Mouse (Mus musculus) kidney, embryonic 16.5 days (tissue): ENCODE data around the gene Eps8. TPM values are rescaled to one million over a fixed set of nuclear protein-coding genes. Genes with fewer than 3 reads are reported as not detected.
A peak's percentile ranks its signal among the peaks of the same experiment; 100 is the strongest.

ENCODE experiments used
- ATAC-seq: fragments of 200-750 bp; cut with Nextera tagmentation; 2 replicates; pipeline ENCODE4 v1.8.0; 2017; ENCODE audit warnings: moderate TSS enrichment; ENCODE audit not compliant: low FRiP score, low TSS enrichment
- H3K27ac ChIP-seq: fragments of 300-500 bp; sonication (generic); 2 replicates; pipeline ENCODE4 v1.5.1; 2014; ENCODE audit warnings: low read length
- H3K27me3 ChIP-seq: fragments of 300-500 bp; sonication (generic); 2 replicates; pipeline ENCODE4 v1.6.1; 2014; ENCODE audit warnings: low read length, control low read depth, mixed read lengths; ENCODE audit not compliant: insufficient read depth
- H3K36me3 ChIP-seq: fragments of 300-500 bp; sonication (generic); 2 replicates; pipeline ENCODE4 v1.6.1; 2014; ENCODE audit warnings: low read length, control low read depth, mixed read lengths; ENCODE audit not compliant: insufficient read depth
- H3K4me1 ChIP-seq: fragments of 300-500 bp; sonication (generic); 2 replicates; pipeline ENCODE4 v1.6.1; 2014; ENCODE audit warnings: low read length, control low read depth, mixed read lengths; ENCODE audit not compliant: insufficient read depth
- H3K4me2 ChIP-seq: fragments of 300-500 bp; sonication (generic); replicated peaks from 2 replicates; pipeline ENCODE4 v1.6.1; 2014; ENCODE audit warnings: low read depth, low read length
- H3K4me3 ChIP-seq: fragments of 300-500 bp; sonication (generic); 2 replicates; pipeline ENCODE4 v1.5.1; 2014; ENCODE audit warnings: mild to moderate bottlenecking, low read length
- H3K9ac ChIP-seq: fragments of 300-500 bp; sonication (generic); replicated peaks from 2 replicates; pipeline ENCODE4 v1.6.1; 2014; ENCODE audit warnings: low read length
- H3K9me3 ChIP-seq: fragments of 300-500 bp; sonication (generic); 2 replicates; pipeline ENCODE4 v1.6.1; 2016; ENCODE audit warnings: low read length, control low read depth
- WGBS: fragments of 180-500 bp; shearing (Covaris S2); extraction: QIAGEN DNeasy Blood & Tissue Kit; methylation state at CpG from one replicate; pipeline ENCODE4 v1.1.7; 2014; 5-methylcytosine and 5-hydroxymethylcytosine counted together
- polyA plus RNA-seq: library from polyadenylated mRNA; unstranded; fragments of >200 nt; fragmentation: Nextera tagmentation; extraction: Ambion mirVana; gene quantifications from 2 replicates; pipeline ENCODE4 v1.2.1, GENCODE M21; 2015

Eps8 gene
- polyA plus RNA-seq, 1 experiment from 2014 or later = 43.0 TPM

DNA sequence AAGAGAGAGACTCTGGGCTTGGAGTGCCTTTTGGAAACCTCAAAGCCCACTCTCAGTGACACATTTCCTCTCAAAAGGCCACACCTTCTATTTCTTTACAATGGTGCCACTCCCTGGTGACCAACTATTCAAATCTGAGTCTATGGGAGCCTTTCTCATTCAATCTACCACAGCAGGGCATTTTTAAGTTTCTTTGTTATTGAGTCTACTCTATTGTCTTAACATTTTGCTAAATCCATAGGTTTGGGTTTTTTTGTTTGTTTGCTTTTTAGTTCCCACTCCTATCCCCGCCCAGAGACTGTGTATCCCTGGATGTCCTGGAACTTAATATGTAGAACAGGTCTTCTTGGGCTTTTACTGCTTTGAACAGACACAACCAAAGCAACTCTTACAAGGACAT is 14.8 kb upstream of the Eps8 start:
- H3K9me3 ChIP-seq = no peaks in the 10 kb centered on the region
- H3K4me3 ChIP-seq = no peak overlapping the region
- H3K27ac ChIP-seq = no peak overlapping the region
- H3K27me3 ChIP-seq = no peaks in the 10 kb centered on the region
- H3K36me3 ChIP-seq = no peaks in the 10 kb centered on the region
- H3K4me2 ChIP-seq = no peak overlapping the region
- no peak for ATAC-seq
- H3K4me1 ChIP-seq = no peaks in the 10 kb centered on the region
- WGBS = 89% methylated on average over 1 of the region's 1 CpGs
- no peak overlapping the region for H3K9ac ChIP-seq

DNA sequence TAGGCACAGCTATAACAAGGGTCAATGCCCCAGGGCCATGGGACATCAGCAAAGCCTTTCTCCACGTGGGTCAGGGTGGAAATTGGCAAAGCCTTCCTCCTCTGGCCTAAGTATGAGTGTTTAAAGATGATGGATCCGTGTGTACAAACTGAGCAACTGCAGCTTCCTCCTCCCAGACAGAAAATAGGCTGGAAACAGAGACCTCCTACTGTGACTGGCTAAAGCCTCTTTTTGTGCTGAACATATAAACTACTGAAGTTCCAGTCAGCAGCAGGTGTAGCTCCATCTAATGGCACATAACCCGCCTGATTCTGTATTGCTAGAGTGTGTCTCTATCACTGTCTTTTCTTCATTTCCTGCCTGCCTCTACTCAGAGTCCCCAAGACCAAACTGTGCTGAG is 13.7 kb upstream of the Eps8 start:
- H3K4me3 ChIP-seq = no peak overlapping the region
- no peak overlapping the region for H3K27ac ChIP-seq
- WGBS = 77% methylated on average over 3 of the region's 3 CpGs
- no peaks in the 10 kb centered on the region for H3K27me3 ChIP-seq
- no peaks in the 10 kb centered on the region for H3K4me1 ChIP-seq
- no peak for ATAC-seq
- H3K9ac ChIP-seq = no peak overlapping the region
- H3K9me3 ChIP-seq = no peaks in the 10 kb centered on the region
- no peaks in the 10 kb centered on the region for H3K36me3 ChIP-seq
- no peak overlapping the region for H3K4me2 ChIP-seq

DNA sequence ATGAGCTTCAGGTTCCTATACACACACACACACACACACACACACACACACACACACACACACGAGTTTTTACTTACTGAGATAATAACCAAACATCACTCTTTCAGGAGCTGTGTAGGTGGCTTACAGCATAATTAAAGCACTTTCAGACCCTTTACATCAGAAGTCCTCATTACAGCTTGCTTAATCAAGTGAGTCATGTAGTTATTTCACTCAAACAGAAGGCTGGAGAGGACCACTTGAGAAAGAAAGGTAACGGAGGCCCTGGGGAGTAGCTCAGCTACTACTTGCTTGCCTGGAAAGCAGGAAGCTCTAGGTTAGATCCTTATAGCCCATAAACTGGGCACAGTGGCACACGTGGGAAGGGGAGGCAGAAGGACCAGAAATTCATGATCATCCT is 13.0 kb upstream of the Eps8 start:
- H3K9ac ChIP-seq = no peak overlapping the region
- no peak for ATAC-seq
- H3K27me3 ChIP-seq = no peaks in the 10 kb centered on the region
- no peaks in the 10 kb centered on the region for H3K9me3 ChIP-seq
- H3K4me2 ChIP-seq = no peak overlapping the region
- no peaks in the 10 kb centered on the region for H3K36me3 ChIP-seq
- H3K27ac ChIP-seq = no peak overlapping the region
- H3K4me1 ChIP-seq = no peaks in the 10 kb centered on the region
- no peak overlapping the region for H3K4me3 ChIP-seq
- 65% methylated on average over 3 of the region's 3 CpGs for WGBS

DNA sequence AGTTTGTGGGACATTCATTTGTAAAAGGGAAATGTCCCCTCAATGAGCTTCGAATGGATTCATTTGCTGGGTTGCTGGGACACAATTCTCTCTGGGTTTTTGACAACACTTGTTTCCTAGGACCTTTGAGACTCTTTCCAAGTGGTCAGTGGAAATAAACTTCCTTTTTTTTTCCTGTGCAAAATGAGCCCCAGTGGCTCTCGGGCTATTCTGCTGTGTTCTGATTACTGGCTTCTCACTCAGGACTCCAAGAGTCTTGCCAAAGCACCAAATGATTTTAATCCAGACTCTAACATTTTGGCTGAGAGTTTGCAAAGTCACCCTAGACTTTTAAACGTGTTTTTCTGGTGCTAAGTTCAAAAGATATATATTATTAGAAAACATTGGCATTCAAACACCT is 10.3 kb upstream of the Eps8 start:
- no peak overlapping the region for H3K27ac ChIP-seq
- no peak for ATAC-seq
- no peak overlapping the region for H3K4me3 ChIP-seq
- no peak overlapping the region for H3K4me2 ChIP-seq
- no peaks in the 10 kb centered on the region for H3K36me3 ChIP-seq
- H3K4me1 ChIP-seq = no peaks in the 10 kb centered on the region
- WGBS = 57% methylated on average over 3 of the region's 3 CpGs
- no peaks in the 10 kb centered on the region for H3K27me3 ChIP-seq
- H3K9ac ChIP-seq = no peak overlapping the region
- no peaks in the 10 kb centered on the region for H3K9me3 ChIP-seq

DNA sequence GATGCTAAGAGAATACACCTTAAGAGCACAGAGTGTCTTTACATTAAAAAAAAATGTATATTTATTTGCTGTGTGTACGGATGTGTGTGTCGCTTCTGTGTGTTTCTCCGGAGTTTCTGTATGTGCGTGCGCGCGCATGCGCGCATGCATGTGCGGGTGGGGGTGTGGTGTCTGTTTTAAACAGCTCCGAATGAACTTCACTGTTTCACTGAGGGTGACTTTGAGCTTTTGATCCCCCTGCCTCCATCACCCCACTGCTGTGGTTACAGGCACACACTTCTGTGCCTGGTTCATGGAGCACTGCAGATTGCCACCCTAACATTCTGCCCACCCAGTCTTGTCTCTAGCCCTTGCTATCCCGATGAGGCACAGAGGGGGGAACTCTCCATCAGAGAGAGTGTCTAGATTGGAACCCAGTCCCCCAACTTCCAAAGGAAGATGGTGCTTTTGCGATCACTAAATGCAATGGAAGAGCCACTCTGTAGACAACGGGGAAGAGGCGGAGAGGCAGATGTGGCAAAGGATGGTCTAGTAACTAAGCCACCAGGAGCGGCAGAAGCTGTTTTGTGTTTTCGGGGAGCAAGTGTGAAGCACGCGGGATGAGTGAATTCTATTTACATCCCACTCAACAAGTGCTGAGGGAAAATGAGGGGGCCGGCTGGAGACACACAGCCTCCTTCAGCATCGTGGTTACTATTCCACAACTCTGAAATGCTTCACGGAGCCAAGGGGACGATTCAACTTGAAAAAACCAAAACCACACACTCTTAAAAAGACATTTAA is 7.1 kb upstream of the Eps8 start:
- Histone ChIP-seq H3K4me1 (no peaks in the 10 kb centered on the region), H3K4me3 (no peak overlapping the region), H3K36me3 (no peaks in the 10 kb centered on the region), H3K27me3 (no peaks in the 10 kb centered on the region), H3K4me2 (no peak overlapping the region), H3K9ac (no peak overlapping the region), H3K27ac (no peak overlapping the region), H3K9me3 (no peaks in the 10 kb centered on the region)
- 95% methylated on average over 23 of the region's 23 CpGs for WGBS
- no peak for ATAC-seq

DNA sequence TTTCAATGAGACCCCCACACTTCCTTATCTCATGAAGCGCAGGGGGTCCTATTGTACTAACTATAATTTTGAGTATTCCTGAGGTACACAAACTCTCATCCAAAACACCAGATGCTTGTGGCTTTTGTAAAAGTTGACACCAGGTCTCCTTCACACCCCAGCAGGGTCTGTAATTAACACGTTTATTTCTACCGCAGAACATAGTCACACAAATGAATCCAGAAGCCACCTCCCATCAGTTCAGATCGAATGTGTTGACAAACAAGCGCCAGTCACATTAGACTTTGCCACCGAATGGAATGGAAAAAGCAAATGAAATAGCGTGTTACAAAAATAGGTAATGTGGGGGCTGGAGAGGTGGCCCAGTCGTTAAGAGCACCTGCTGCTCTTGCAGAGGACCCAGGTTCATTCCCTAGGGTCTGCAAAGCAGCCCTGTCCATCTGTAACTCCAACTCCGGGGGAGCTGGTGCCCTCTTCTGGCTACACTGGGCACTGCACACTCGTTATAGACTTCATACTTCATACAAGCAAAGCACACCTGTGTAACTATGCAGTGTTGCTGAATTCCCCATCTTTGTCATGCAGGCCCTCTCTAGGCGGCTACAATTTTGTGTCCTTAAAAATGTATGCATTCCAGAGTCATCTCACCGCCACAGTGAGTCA is 3.9 kb upstream of the Eps8 start:
- no peak overlapping the region for H3K4me2 ChIP-seq
- no peaks in the 10 kb centered on the region for H3K36me3 ChIP-seq
- H3K4me3 ChIP-seq = no peak overlapping the region
- H3K9ac ChIP-seq = no peak overlapping the region
- no peaks in the 10 kb centered on the region for H3K4me1 ChIP-seq
- ATAC-seq = no peak
- no peaks in the 10 kb centered on the region for H3K27me3 ChIP-seq
- no peak overlapping the region for H3K27ac ChIP-seq
- WGBS = 83% methylated on average over 12 of the region's 12 CpGs
- H3K9me3 ChIP-seq = no peaks in the 10 kb centered on the region

DNA sequence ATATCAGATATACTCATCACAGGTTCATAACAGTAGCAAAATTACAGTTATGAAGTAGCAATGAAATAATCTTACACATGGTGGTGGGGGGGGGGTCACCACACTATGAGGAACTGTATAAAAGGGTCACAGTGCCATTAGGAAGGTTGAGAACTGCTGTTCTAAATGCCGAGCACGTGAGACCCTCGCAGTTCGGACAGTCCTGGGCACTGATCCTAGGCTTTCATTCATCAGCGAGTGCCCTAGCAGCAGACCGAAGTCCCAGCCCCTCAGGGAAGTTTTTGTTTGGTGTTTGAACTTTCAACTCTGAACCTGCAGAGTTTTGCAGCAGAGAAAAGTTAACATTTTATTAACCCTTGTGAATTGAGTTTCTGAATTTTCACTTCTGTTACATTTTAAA is 2.5 kb upstream of the Eps8 start:
- no peak overlapping the region for H3K4me3 ChIP-seq
- no peak overlapping the region for H3K9ac ChIP-seq
- 0 out of 2 replicates have a peak, but pooled peaks cover 3% of the 10 kb centered on the region for H3K9me3 ChIP-seq
- H3K4me2 ChIP-seq = no peak overlapping the region
- H3K36me3 ChIP-seq = no peaks in the 10 kb centered on the region
- no peak overlapping the region for H3K27ac ChIP-seq
- no peaks in the 10 kb centered on the region for H3K27me3 ChIP-seq
- no peak for ATAC-seq
- no peaks in the 10 kb centered on the region for H3K4me1 ChIP-seq
- WGBS = 70% methylated on average over 6 of the region's 6 CpGs

DNA sequence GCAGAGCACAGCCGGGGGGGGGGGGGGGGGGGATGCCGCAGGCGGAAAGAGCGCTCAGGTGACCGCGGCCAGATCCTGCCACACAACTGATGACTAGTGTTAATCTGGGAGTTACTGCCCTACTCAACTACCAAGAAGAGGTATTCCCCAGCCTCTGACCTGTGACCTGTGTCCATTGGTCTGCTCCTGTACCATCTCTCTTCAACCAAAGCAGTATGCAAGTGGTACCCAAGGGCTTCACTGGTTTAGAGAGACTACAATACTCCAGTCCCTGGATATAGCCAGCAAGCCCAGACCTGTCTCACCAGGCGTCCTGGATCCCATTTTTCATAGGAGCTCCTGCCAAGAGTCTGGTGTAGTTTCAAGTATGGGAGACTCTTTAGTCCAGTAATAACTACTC is 5.1 kb downstream of the Eps8 start:
- no peaks in the 10 kb centered on the region for H3K36me3 ChIP-seq
- H3K4me2 ChIP-seq = peak overlapping the region; percentile 97
- H3K4me3 ChIP-seq = peak overlapping the region; percentile 81
- H3K27ac ChIP-seq = no peak overlapping the region
- H3K9ac ChIP-seq = peak overlapping the region; percentile 82
- WGBS = 22% methylated on average over 6 of the region's 7 CpGs
- H3K9me3 ChIP-seq = 0 out of 2 replicates have a peak, but pooled peaks cover 5% of the 10 kb centered on the region
- peaks cover 6% of the 10 kb centered on the region; the same call in 1 of the 2 replicates for H3K4me1 ChIP-seq
- ATAC-seq = peak; percentile 62
- peaks cover 11% of the 10 kb centered on the region for H3K27me3 ChIP-seq

DNA sequence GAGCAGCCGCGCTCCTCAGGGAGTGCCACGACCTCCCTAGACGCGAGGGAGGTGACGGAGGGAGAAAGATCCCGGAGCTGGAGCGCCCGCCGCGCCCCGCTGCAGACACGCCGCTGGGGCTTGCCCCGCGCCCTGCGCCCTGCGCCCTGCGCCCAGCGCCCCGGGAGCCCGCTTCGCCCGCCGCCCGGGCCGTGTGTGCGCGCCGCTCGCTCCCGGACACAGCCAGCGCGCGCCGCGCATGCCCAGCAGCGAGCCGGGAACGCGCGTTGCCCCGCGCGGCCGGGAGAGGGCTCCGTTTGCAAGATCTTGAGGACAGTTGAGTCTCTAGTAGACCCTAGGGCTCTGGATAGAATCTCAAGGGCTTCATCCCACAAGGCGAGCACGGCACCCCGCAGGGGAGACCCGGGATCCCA is 5.6 kb downstream of the Eps8 start:
- Histone ChIP-seq H3K4me1 (peaks cover 6% of the 10 kb centered on the region; the same call in 1 of the 2 replicates), H3K27me3 (peaks cover 11% of the 10 kb centered on the region), H3K4me3 (peak overlapping the region; percentile 81), H3K27ac (no peak overlapping the region), H3K9me3 (0 out of 2 replicates have a peak, but pooled peaks cover 5% of the 10 kb centered on the region), H3K36me3 (no peaks in the 10 kb centered on the region), H3K4me2 (peak overlapping the region; percentile 97), H3K9ac (peak overlapping the region; percentile 82)
- ATAC-seq = peak; percentile 90
- under 1% methylated on average over 43 of the region's 51 CpGs for WGBS
